Mouse (Mus musculus) bone marrow macrophage, adult 2 months (primary cell): ENCODE results near the gene B230217C12Rik. TPM values are rescaled to one million over a fixed set of nuclear protein-coding genes. Genes with fewer than 3 reads are reported as not detected.

Experiments used
- H3K27ac ChIP-seq: 2 replicates; pipeline ENCODE4 v1.5.1; 2012; ENCODE audit warnings: low read depth, low read length; ENCODE audit not compliant: insufficient read depth
- H3K4me1 ChIP-seq: 2 replicates; pipeline ENCODE4 v1.6.1; 2012; ENCODE audit warnings: low read length; ENCODE audit not compliant: control insufficient read depth, insufficient read depth
- H3K4me3 ChIP-seq: 2 replicates; pipeline ENCODE4 v1.5.1; 2012; ENCODE audit warnings: mild to moderate bottlenecking, low read length, moderate library complexity; ENCODE audit not compliant: insufficient read depth
- CTCF ChIP-seq: IDR thresholded peaks from 2 replicates; pipeline ENCODE4 v1.5.1; 2012; ENCODE audit warnings: low read depth, mild to moderate bottlenecking, low read length, moderate library complexity
- POLR2A ChIP-seq: IDR thresholded peaks from 2 replicates; pipeline ENCODE4 v1.6.1; 2012; ENCODE audit warnings: mild to moderate bottlenecking, low read depth, low read length, borderline replicate concordance
- polyA plus RNA-seq: library from polyadenylated mRNA; stranded (reverse); fragments of >200 nt; gene quantifications from 2 replicates; pipeline ENCODE4 v1.2.4, GENCODE M21; 2012; ENCODE audit not compliant: missing spikeins, insufficient read depth, insufficient read length

B230217C12Rik gene
- polyA plus RNA-seq, 1 experiment = 1.8 TPM

- TF ChIP-seq POLR2A (no peak), CTCF (no peak)
- Histone ChIP-seq H3K4me3 (no peak overlapping the region), H3K27ac (no peak overlapping the region), H3K4me1 (peaks cover 59% of the 10 kb centered on the region)
These were observed 31.9 kb upstream of the B230217C12Rik start for GRCm38 (mm10) chr11:97808621-97809234.

DNA sequence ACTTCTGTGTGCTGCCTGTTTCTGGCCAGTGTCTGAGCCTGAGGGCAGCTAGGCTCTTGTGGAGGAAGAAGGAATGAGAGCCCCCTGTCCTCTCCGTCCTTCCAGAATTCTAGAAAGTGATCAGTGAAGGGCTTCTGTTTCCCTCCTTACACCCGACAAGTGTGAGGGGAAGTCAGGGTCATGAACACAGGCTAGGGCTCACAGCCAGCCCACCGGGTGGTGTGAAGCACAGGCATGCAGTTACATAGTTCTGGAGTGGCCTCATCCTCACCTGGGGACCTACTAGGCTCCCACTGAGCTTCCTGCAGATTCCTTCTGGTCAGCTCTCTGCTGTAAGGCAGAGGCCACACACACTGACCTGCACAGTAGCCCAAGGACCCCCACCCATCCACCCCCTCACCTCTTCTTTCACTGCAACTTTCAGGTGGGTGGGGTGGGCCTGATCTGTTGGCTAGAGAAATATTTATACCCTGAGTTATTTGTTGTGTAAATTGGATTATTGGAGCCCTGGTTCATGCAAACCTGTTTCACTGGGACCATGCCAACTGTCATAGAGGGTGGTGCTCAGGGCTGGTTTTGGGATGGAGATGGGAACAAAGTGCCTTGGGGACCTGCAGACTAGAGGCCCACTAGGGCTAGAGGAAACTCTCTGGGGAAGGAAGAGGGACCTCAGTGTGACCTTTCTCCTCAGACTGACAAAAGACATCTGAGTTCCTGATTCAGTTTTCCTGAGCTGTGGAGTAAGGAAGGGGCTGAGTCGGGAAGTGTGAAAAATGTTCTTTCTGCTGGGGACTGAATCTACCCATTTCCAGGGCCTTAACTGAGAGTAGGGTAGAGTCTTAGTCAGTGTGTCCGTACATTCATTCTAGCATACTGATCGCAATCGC is 31.1 kb upstream of the B230217C12Rik start:
- Histone ChIP-seq H3K4me3 (no peak overlapping the region), H3K27ac (0 out of 2 replicates have a peak overlapping the region, but pooled peaks have one; percentile 2), H3K4me1 (peaks cover 53% of the 10 kb centered on the region)
- no peak for TF ChIP-seq POLR2A
- TF ChIP-seq CTCF = no peak

DNA sequence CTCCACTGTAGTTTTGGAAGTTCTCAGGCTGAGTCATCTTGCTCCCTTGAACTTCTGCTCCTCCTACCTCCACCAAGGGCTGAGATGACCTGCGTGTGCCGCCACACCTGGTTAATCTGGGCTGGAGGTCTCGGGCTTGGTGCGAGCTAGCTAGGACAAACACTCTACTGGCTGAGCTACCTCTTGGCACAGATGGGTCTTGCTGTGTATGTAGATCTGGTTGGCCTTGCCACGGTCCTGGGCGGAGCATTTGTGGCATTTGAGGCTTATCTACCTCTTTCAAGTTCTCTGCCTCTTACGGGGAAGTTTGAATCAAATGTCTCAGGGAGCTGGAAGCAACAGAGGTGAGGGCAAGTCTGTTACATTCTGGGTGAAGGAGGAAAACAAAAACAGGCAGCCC is 30.2 kb upstream of the B230217C12Rik start:
- H3K27ac ChIP-seq = no peak overlapping the region
- no peak overlapping the region for H3K4me3 ChIP-seq
- peaks cover 46% of the 10 kb centered on the region for H3K4me1 ChIP-seq
- no peak for TF ChIP-seq POLR2A
- no peak for TF ChIP-seq CTCF

GRCm38 (mm10) chr11:97810970-97811369 is 29.6 kb upstream of the B230217C12Rik start:
- peaks cover 40% of the 10 kb centered on the region for H3K4me1 ChIP-seq
- H3K27ac ChIP-seq = no peak overlapping the region
- no peak overlapping the region for H3K4me3 ChIP-seq
- TF ChIP-seq POLR2A (no peak), CTCF (no peak)

DNA sequence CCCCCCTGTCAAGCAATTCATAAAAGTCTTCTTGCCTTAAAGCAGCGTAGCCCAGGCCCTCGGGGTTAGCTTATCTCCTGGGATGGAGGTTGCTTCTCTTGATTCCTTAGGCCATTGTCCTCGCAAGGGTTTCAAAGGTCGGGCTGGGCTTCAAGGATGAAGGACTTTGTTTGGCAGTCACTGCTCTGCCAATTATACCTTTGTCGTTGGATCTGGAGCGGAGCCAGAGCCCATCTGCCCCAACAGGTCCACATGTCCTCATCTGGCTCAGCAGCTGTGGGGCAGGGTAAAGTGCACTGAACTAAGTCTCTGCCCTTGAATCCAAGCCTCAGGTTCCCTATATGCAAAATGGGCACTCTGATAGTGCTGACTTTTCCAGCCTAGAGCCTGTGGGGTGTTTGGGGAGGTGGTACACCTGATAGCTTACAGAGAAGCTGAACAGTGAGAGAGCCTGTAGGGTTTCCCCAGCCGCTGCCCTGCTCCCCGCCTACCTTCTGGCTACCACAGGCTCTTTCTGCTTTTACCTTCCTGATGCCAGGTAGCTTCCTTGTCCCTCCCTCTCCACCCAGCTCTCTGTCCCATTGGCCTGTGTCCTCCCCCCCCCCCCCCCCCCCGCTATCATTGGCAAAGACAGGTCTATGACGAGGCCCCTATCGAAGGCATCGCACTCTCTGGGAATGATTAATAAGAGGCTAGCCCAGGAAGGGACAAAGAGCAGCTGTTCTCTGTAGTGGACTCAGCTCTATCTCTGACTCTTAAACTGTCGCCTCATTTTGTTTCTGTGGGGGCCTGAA is 28.8 kb upstream of the B230217C12Rik start:
- TF ChIP-seq POLR2A (no peak), CTCF (no peak)
- Histone ChIP-seq H3K4me1 (peaks cover 36% of the 10 kb centered on the region), H3K27ac (no peak overlapping the region), H3K4me3 (no peak overlapping the region)

- Histone ChIP-seq H3K4me1 (peaks cover 39% of the 10 kb centered on the region), H3K27ac (no peak overlapping the region), H3K4me3 (no peak overlapping the region)
- TF ChIP-seq POLR2A = no peak
- TF ChIP-seq CTCF = no peak
These were observed 28.1 kb upstream of the B230217C12Rik start for GRCm38 (mm10) chr11:97812491-97812921.

DNA sequence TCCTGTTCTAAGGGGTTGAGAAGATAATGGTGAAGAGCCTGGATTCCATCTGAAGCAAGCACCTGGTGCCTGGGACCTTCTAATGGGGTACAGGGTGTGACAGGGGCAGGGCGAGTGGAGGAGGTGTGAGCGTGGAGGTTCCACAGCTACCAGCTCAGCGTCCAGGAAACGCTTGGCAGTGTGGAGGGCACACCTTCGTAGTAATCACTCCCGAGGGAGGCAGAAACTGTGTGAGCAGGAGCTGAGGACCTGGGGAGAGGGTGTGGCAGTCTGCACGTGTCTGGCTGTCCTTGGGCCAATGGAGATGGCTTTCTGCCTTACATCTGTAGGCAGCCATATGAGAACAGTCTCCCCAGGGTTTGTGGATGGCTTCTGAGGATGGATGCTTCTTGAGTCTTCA is 27.5 kb upstream of the B230217C12Rik start:
- Histone ChIP-seq H3K4me3 (no peak overlapping the region), H3K4me1 (peaks cover 38% of the 10 kb centered on the region), H3K27ac (no peak overlapping the region)
- no peak for TF ChIP-seq CTCF

- Histone ChIP-seq H3K27ac (no peak overlapping the region), H3K4me1 (peaks cover 38% of the 10 kb centered on the region), H3K4me3 (no peak overlapping the region)
- TF ChIP-seq CTCF = no peak
- no peak for TF ChIP-seq POLR2A
These were observed 26.6 kb upstream of the B230217C12Rik start for GRCm38 (mm10) chr11:97813746-97814515.

DNA sequence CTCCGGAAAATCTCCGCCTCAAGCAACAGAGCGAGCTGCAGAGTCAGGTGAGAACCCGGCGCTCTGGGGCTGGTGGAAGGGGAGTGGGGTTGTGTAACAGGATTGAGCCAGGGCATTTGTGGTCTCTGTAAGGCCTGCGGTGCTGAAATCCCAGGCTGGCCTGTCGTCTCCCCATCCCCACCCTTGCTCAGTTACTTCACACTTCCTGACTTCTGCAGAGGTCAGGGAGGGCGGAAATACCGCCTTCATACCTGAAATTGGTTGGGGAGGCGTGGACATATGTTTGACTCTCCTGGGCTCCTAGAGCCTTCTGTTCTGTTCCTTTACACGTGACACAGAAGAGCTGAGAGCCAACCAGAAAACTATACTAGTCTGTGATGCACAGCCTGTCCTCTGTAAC is 24.8 kb upstream of the B230217C12Rik start:
- Histone ChIP-seq H3K27ac (no peak overlapping the region), H3K4me1 (peaks cover 37% of the 10 kb centered on the region), H3K4me3 (no peak overlapping the region)
- TF ChIP-seq CTCF = no peak
- no peak for TF ChIP-seq POLR2A
